Mouse (Mus musculus) heart, postnatal 14 days (tissue): ENCODE measurements around the gene Ncl. TPM values are rescaled to one million over a fixed set of nuclear protein-coding genes. Genes with fewer than 3 reads are reported as not detected.

Experiments
- DNase-seq, 2 experiments: peaks; one replicate each; pipeline ENCODE4 v3.0.0; 2021 to 2022
- intact Hi-C: fragments of 180-260 bp; cut with DNase I; formaldehyde crosslinking; loops from one replicate; pipeline ENCODE4 v1.15.1; 2025
- long read RNA-seq, 2 experiments: library from polyadenylated mRNA; stranded (forward); transcript quantifications; one replicate each; pipeline ENCODE4 v2.0.0; 2021
- total RNA-seq, 2 experiments: library from RNA; stranded (reverse); gene quantifications; 2 replicates each; pipeline ENCODE4 v1.2.3; 2021

Ncl gene
- total RNA-seq: 100 to 1,000 TPM; 122 to 125 TPM
- long read RNA-seq, experiment 1, full-length matches to known transcripts: 111 of 137 reads
- long read RNA-seq, experiment 1, partial matches to known transcripts: 17 of 137 reads
- long read RNA-seq, experiment 1, other reads (novel, unspliced or antisense): 9 of 137 reads
- long read RNA-seq, experiment 2, full-length matches to known transcripts: 102 of 129 reads
- long read RNA-seq, experiment 2, partial matches to known transcripts: 19 of 129 reads
- long read RNA-seq, experiment 2, other reads (novel, unspliced or antisense): 8 of 129 reads

DNA sequence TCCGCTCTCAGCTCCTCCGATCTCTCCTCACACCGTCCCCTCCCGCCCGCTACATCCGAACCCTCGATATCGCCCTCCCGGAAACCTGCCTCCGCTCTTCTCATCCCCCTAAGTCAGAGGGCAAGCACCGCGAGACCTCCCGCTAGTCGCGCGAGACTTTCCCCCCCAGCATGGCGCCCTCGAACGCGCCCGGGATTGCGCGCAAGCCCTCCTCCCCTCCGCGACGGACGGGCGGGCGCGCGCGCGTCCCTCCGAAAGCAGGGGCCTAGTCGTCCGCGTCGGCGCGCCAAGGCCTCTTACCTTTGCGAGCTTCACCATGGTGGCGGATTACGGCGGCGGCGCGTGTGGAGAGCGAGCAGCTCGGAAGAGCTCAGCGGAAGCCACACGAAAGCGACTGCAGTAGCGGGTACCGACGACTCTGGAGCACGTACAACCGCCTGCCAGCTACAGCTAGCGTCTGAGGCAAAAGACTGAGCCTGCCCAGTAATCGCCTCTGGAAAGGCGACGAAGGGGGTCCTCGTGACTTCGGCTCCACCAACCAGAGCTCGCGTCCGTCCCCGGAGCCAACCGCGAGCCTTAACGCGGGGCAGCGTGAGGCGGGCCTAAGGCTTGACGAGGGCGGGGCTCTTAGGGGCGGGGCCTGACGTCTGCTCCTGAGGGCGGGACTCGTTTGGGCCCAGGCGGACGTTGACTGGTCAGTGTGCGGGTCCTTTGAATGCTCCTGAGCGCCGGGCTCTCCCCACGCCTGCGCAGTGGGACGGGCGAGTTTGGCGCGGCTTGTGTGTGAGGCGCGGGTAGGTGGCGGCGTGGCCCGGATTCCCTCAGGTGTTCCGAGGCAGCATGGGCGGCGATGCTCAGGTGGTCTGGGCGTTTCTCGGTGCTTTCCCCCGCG is at the start of gene Ncl:
Ncl (minus strand) TSS at position 495 of the 892 bp plus-strand sequence.
- peak; percentile 97 for DNase-seq
- intact Hi-C loops: no loop called here

DNA sequence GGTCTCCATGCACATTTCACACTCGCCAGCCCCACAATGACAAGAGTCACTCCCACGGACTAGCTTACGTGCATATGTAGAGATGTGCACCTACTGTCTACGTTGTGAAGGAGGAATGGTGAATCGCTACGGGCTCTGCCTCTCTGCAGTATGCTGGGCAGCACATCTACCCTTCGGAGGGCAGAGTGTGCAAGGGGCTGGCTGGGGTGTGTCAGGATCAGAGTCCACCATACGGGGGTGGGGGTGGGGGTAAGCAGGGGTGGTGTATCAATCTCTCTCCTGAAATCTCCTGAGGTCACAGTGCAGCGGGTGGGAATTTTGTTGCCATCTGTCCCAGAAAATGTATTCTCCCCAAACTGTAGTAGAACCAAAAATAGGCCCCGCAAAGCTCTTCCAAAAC is 49.3 kb upstream of the Ncl start:
- intact Hi-C loops: no loop called here

DNA sequence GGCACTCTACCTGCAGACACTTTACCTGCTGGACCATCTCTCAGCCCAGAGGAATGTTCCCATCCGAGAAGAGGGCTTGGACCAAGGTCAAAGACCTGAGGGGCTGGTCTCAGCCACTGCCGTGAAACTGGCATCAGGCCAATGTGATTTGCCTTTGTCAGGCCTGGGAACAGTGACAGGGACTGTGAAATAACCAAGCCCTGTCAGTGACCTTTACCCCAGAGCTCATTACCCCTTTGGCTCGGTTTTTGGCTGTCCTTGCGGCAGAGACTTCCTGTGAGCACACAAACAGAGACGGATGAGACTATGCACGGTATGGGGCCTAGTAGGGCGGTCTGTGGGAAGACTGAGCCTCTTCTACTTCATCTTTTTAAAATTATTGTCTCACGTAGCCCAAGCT is 47.7 kb upstream of the Ncl start:
- peak; percentile 18 to 55 for DNase-seq
- intact Hi-C loops: no loop called here

More for the DNA sequence above, 49.3 kb upstream of the Ncl start:
- DNase-seq: no peak

DNA sequence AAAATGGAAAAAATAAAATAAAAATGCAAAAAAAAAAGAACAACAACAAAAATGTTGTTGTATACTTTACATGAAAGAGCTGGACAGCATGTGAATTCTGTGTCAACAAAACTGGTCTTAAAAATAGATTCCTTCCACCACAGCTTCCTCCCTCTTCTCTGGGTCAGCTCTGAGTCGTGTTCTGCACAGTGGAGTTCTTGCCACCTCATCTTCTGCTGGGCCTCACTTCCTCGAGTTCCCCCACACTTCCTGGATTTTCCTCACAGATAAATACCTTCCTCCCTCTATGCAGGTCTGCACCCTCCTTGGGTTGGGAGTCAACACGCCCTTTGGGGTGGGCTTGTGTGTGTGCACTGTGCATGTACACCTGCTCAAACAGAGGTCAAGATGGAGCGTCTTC is 47.1 kb upstream of the Ncl start:
- intact Hi-C loops: no loop called here
- DNase-seq: no peak

DNA sequence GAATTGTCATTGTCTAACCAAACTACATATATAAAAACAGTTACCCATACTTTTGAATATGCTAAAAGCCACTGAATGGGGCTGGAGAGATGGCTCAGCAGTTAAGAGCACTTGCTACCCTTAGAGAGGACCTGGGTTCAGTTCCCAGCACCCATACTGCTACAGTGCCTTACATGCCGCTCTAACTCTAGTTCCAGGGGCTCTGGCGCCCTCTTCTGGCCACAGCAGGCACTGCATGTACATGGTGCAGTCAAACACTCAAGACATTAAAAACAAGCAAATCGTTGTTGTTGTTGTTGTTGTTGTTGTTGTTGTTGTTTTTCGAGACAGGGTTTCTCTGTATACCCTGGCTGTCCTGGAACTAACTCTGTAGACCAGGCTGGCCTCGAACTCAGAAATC is 45.6 kb upstream of the Ncl start:
- no peak for DNase-seq
- intact Hi-C loops: no loop called here

DNA sequence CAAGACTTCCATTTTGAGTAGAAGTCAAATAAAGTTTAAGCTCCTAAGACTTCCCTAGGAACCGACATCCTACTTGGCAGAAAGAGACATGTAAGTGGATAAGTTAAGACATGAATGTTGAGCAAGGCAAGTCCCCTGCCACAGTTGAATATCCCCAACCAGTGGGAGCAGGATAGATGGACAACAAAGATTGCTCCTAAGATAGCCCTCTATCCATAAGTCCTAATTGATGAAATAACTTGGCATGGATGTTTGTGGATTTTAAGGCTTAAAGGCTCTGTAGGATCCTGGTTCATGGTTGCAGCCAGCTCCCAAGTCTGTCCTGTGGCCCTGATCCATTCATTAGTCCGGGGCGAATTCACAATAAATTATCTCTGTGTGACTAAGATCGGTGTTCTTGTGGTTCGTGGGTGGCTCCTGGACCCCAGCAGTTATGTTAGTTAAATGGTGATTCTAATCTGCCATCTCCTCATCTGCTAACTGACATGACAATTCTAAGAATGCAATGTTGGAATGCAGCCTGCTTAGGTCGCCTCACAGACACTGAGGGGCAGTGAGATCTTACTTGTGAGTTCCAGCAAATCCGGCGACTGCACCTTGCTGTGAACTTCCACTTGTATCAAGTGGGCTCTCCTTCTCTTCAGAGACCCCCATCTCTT is 41.0 kb upstream of the Ncl start:
- intact Hi-C loops: no loop called here
- DNase-seq: no peak

DNA sequence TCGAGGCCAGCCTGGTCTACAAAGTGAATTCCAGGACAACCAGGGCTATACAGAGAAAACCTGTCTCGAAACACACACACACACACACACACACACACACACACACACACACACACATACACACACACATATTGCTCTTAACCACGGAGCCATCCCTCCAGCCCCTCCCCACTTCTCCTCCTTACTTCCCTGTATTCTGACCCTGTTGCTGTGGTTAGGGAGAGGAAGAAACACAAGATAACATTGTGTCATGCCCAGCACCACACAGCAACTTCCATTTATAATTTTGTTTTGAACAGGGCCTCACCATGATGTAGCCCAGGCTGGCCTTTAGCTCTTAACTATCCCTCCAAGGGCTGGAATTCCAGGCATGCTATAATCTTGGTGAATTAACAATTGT is 40.1 kb upstream of the Ncl start:
- no peak for DNase-seq
- intact Hi-C loops: no loop called here

DNA sequence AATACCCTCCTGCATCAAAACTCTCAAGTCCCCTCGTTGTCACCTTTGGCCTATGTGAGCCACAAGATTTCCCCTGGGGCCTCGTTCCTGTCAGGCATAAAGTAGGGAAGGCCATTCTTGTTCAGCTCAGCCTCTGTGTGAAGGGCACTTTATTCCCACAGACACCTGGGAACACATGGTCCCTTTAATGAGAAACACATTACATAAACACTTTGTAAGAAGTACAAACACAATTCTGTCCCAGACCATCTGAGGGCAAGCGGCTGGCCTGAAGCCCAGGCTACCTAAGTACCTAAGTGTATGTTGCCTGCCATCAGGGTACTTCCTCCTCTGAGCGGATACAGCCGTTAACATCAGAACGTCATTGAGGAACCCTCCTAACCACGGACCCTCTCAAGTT is 39.0 kb upstream of the Ncl start:
- intact Hi-C loops: no loop called here
- no peak for DNase-seq

DNA sequence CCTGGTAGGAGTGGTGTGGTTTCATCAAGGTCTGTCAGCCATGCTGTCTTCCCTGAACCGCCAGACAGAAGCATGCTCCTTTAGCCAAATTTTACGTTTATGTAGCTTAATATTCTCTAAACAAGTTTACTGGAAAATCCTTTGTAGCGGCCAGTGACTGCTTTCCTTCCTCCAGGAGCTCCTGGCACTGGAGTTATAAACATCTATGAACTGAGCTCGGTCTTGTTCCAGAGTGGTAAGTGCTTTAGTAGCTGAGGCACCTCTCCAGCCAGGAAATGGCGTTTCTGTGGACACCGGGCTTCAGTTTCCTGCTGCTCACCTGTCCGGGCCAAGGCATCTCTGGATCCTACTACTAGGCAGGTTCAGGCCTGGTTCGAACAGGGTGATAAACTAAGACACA is 38.4 kb upstream of the Ncl start:
- intact Hi-C loops: no loop called here
- no peak for DNase-seq

DNA sequence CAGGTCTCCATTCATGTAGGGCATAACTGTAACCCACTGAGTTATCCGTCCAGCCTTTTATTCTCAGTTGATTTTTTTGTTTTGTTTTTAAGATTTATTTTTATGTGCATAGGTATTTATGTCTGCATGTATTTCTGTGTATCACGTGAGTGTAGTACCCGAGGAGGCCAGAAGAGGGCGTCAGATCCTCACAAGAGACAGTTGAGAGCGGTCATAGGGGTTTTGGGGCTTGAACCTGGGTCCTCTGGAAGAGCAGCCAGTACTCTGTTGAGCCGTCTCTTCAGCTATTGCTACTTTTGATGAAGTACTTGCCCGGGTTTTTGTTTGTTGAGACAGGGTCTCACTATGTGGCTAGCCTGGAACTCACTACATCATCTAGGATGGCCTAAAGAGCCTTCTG is 36.7 kb upstream of the Ncl start:
- DNase-seq: no peak
- intact Hi-C loops: no loop called here

DNA sequence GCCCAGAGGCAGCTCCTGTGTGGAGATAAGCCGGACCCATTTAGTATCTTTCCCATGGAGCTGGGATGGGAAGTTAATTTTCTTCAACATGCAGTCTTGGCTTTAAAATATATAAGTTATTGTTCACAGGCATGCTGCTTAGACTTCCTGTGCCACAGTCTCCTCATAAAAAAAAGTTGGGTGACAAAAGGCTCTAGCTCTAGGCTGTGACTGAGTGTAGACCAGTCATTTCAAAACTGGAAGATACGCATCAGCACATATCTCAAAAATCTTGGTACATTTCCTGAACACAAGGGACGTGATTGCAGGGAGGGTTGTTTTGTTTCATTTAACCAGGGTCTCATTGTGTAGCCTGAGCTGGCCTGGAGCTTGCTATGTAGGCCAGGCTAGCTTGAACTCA is 35.0 kb upstream of the Ncl start:
- intact Hi-C loops: no loop called here
- no peak for DNase-seq

DNA sequence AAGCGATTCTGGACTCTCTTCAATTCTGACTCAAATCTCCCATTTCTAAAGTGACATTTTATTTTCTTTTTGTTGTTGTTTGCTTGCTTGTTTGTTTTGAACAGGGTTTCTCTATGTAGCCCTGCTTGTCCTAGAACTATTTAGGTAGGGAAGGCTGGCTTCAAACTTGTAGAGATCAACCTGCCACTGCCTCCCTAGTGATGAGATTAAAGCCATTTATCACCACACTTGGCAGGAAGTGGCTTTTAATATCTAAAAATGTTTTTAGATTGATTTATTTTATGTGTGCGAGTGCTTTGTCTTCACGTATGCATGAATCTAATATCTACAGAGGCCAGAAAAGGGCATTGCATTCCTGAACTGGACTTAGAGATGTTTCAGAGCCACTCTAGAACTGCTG is 34.0 kb upstream of the Ncl start:
- DNase-seq: no peak
- intact Hi-C loops: no loop called here

DNA sequence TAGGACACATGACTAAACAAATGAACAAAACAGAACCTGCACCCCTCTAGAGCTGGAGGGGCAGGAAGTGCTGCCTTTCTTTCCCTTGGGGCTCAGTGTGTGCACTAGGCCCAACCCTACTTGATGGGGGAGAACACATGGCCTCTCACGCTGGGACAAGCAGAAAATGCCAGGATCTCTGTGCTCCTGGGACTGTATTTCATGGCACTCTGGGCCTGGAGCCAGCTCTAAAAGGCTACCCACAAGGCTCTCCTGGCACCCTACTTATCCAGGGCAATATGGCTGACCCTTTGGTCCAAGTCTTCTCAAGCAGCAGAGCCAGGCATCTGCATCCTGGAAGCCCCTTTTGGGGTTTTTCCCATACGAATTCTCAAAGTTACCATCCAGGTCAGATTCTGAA is 32.2 kb upstream of the Ncl start:
- intact Hi-C loops: no loop called here
- no peak for DNase-seq

DNA sequence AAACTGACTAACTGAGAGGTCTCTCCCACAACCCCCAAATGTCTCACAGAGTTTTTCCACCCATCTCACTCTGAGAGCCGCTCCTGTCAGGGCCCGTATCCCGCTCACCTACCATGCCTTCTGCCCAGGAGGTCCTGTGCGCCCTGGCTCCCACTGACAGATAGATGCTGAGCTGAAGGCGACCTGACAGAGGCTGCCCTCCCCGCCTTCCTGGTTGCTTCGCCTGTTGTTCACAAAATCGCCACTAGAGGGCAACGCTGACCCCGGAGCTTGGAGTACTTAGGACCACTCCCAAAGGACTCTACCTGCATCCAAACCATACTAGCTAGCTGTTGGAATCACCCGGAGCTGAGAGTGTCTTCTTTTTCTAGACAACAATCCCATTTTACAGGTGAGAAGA is 30.0 kb upstream of the Ncl start:
- DNase-seq: peak; percentile 75 to 87
- intact Hi-C loops: loop anchor here (5.0 kb wide), 1 partner anchor 38 kb away; the partner anchor contains the start of genes Nmur1 and Tex44

DNA sequence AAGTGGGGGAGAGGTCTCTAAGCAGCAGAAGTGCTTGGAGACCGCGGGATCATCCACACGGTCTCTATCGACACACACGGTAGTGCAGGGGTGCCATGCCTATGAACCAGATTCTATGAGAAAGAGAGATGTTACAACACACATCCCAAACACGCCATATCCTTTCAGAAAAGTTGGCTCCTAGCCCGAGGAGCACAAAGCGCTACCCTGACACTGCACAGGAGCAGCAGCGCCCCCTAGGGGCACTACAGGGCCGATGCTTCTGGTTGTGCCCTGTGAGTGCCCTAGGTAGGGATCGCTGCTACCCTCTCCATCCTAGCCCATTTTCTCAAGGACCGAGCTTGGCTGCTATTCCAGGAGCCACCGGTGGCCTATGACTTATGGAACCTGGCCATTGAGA is 21.8 kb upstream of the Ncl start:
- peak; percentile 38 to 70 for DNase-seq
- intact Hi-C loops: no loop called here

DNA sequence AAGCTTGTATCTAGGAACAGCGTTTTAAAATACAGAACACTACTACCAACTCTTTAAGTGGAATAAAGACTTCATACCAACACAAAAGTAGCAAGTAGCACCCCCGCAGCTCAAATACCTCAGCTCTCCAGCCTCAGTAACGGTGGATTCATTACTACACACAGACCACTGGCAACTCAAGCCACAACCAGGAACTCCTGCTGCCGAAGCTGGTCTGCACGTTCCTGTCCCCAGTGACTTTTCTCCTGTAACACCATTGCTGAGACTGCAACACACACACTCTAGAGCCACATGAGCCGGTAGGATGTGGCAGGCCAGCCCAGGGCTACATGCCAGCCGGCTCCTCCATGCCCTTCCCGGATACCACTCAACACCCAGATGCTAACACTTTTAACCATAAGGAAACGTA is 20.0 kb upstream of the Ncl start:
- intact Hi-C loops: no loop called here
- peak in 1 of 2 experiments; percentile 35 for DNase-seq

DNA sequence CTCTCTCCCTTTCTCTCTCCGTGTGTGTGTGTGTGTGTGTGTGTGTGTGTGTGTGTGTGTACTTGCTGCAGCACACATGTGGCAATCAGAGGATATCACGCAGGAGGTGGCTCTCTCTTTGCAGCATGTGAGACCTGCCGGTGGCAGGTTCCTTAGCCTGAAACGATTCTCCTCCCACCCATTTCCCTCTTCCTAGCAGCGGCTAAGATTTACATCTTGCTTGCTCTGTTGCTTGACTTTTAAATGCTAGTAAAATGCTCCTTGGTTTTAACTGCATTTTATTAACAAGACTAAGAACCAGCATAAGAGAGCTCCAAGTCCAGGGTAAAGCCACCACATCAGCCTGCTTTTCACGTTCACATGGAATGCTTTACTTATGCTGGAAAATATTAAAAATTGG is 19.5 kb upstream of the Ncl start:
- intact Hi-C loops: no loop called here
- no peak for DNase-seq

DNA sequence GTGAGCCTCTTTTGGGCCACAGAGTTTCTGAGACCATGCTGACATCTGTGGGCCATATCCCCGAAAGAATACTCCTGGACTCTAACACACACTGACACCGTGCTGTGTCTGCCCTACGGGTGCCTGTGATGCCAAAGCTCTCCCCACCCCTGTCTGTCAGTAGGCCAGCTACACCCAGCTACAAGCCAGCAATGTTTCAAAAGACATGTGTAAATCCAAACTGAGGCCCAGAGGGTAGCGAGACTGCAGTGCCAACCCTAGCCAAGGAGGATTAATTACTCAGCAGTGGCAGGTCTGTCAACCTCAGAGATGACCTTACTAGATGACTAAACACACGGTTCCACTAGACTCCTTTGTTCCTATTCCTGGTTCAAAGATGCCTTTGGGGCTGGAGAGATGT is 17.2 kb upstream of the Ncl start:
- intact Hi-C loops: no loop called here
- DNase-seq: no peak

DNA sequence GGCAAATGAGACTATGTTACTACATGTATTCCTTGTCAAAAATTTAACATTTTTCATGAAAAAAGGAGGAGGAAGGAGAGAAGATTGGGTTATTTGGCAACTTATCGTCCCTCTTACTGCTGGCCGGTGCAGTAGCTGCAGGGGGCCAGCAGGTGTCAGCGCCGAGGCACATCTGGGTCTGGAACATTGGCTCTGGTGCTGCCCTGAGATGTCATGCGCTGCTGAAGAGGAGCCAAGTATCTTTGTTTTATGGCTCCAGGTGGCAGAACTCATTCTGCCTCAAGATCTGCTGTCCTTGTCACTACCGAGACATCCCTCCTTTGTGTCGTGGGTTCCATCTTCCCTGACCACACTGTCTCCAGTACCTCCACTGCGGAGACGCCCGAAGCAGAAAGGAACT is 12.8 kb upstream of the Ncl start:
- intact Hi-C loops: loop anchor here (1.0 kb wide), 1 partner anchor 58 kb away; no protein-coding TSS in a partner anchor

DNA sequence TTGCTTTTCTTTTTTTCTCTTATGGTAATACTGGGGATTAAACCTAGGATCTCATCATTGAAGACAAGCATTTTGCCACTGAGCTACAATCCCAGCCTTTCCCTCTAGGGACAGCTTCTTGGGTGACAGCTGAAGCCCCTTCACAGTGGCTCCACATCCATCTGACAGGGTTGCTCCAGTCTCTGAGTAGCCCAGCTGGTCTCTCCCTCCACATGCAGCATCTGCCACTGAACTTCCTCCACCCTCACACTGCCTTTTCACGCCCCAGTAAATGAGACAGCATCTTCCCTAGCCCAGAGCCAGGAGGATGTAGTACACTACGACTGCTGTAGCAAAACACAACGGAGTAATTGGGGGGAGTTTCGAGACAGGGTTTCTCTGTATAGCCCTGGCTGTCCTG is 8.9 kb upstream of the Ncl start:
- no peak for DNase-seq
- intact Hi-C loops: no loop called here

More for the DNA sequence above, 12.8 kb upstream of the Ncl start:
- DNase-seq: peak; percentile 62 to 77

DNA sequence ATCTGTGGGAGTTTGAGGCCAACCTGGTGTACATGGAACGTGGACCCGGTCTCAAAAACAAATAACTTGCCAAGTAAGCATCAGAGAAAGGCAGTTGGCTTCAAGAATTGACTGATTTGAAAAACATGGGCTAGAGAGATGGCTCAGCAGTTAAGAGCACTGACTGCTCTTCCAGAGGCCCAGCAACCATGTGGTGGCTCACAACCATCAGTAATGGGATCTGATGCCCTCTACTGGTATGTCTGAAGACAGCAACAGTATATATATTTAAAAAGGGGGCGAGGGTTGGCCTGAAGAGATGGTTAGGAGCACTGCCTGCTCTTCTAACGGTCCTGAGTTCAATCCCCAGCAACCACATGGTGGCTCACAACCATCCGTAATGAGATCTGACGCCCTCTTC is 4.5 kb upstream of the Ncl start:
- DNase-seq: no peak
- intact Hi-C loops: no loop called here
